8 mouse cellular contexts compared by ENCODE assay signal in the genomic region with DNA sequence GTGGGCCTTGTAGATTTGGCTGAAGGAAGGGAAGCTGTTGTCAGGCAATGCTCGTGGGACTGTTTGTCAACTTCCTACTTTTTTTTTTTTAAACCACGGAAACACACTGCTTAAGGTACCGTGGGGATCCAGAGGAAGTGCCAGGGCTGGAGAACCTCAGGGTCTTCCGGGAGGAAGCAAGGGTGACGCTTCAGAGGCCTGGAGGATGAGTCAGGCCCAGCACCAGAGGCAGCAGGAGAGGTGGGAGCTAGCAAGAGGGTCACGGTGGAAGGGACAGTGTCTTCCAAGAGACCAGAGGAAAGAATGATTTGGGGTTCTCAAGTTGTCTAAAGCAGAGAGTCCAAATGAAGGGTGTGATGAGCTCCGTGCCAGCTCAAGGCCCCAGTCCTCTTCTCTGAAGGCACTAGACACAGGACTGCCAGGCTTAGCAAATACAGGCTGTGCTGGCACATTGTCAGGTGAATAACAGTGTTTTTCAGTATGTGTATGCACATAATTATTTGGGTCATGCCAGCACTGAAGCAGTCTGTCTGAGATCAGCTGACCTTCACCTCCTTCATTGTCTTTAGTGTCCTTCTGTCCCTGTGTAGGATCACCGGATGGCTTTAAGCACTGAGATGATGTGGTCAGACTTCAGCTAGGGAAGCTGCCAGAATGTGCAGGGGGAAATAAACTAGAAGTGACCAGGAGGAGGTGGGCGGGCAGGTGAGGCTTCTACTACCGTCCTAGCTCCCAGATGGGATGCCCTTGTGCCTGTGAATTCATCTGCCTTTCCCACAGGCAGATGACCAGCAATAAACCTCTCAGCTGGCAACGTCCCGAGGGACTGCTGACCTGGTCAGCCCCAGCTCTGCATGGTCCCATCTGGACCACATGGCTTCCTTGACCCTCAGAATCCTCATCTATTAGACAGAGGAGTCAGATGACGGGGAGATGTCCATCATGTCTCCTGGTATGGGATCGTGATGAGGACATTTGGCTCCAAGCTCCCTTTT. TPM values are rescaled to one million over a fixed set of nuclear protein-coding genes. Genes with fewer than 3 reads are reported as not detected.
DNase-seq lines count a peak whose midpoint lies in the region; ATAC-seq lines count a peak whose summit lies in the region.

No protein-coding gene starts in this region.

- 0 out of 2 replicates have a peak overlapping the region, but pooled peaks have one; percentile 13 for H3K4me2 ChIP-seq in heart, embryonic 13.5 days
- no peak overlapping the region for H3K4me2 ChIP-seq in heart, embryonic 11.5 days
- H3K4me2 ChIP-seq in midbrain, embryonic 11.5 days = peak overlapping the region; percentile 32; the same call in 1 of the 2 replicates

- no peak overlapping the region for H3K4me3 ChIP-seq in heart, embryonic 13.5 days
- no peak overlapping the region for H3K4me3 ChIP-seq in heart, embryonic 11.5 days (ENCODE audit: low read depth, low read length)
- no peak overlapping the region for H3K4me3 ChIP-seq in midbrain, embryonic 11.5 days (ENCODE audit: low read depth, low read length)

- no peak; the same call in 1 of the 2 replicates for ATAC-seq in heart, embryonic 13.5 days (ENCODE audit: extremely low read depth, insufficient number of reproducible peaks, low FRiP score, low TSS enrichment)
- no peak for ATAC-seq in heart, embryonic 11.5 days (replicated peaks; ENCODE audit: insufficient number of reproducible peaks, low FRiP score, low TSS enrichment)
- peak; percentile 67 to 90 for ATAC-seq in hematopoietic stem cell, adult 5-6 weeks (replicated peaks in 1 of 2; ENCODE audit: insufficient read depth in 1 of 2, low FRiP score in 2 of 2, low TSS enrichment in 1 of 2, low read depth in 1 of 2, poor library complexity in 2 of 2, severe bottlenecking in 2 of 2)
- no peak; the same call in 1 of the 2 replicates for ATAC-seq in midbrain, embryonic 11.5 days (ENCODE audit: low FRiP score)

- H3K4me1 ChIP-seq in heart, embryonic 13.5 days = peaks cover 31% of the 10 kb centered on the region
- H3K4me1 ChIP-seq in heart, embryonic 11.5 days (ENCODE audit: control insufficient read depth, insufficient read depth, low read length) = peaks cover 12% of the 10 kb centered on the region
- H3K4me1 ChIP-seq in midbrain, embryonic 11.5 days (ENCODE audit: control insufficient read depth, insufficient read depth, low read length) = peaks cover 24% of the 10 kb centered on the region

- no peaks in the 10 kb centered on the region for H3K36me3 ChIP-seq in heart, embryonic 13.5 days
- no peaks in the 10 kb centered on the region for H3K36me3 ChIP-seq in heart, embryonic 11.5 days (ENCODE audit: control insufficient read depth, insufficient read depth, low read length)
- no peaks in the 10 kb centered on the region for H3K36me3 ChIP-seq in midbrain, embryonic 11.5 days (ENCODE audit: control insufficient read depth, insufficient read depth, low read length)

- peak; percentile 54 to 56 for DNase-seq in adrenal gland, postnatal 36 days
- peak; percentile 86 for DNase-seq in midbrain, embryonic 11.5 days (ENCODE audit: low spot score, missing footprints)
- DNase-seq in thymus, adult 18-20 months = no peak
- no peak for DNase-seq in ovary, postnatal 36 days (ENCODE audit: low spot score)
- DNase-seq in frontal cortex, postnatal 25 days (ENCODE audit: low spot score in 2 of 2) = no peak

- no peak overlapping the region for H3K9ac ChIP-seq in heart, embryonic 13.5 days
- no peak overlapping the region for H3K9ac ChIP-seq in heart, embryonic 11.5 days (ENCODE audit: low read depth, low read length)
- 0 out of 2 replicates have a peak overlapping the region, but pooled peaks have one; percentile 21 for H3K9ac ChIP-seq in midbrain, embryonic 11.5 days (ENCODE audit: low read length)

- no peaks in the 10 kb centered on the region; the same call in 1 of the 2 replicates for H3K27me3 ChIP-seq in heart, embryonic 13.5 days (replicated peaks)
- H3K27me3 ChIP-seq in heart, embryonic 11.5 days (ENCODE audit: control insufficient read depth, insufficient read depth, low read length) = no peaks in the 10 kb centered on the region
- no peaks in the 10 kb centered on the region for H3K27me3 ChIP-seq in midbrain, embryonic 11.5 days (ENCODE audit: control insufficient read depth, insufficient read depth, low read length)

- WGBS in heart, embryonic 13.5 days = 71% methylated on average over 14 of the region's 14 CpGs
- WGBS in heart, embryonic 11.5 days (ENCODE audit: insufficient replicate concordance) = 66% methylated on average over 14 of the region's 14 CpGs
- 72% methylated on average over 14 of the region's 14 CpGs for WGBS in midbrain, embryonic 11.5 days

- H3K27ac ChIP-seq in heart, embryonic 13.5 days (replicated peaks) = no peak overlapping the region
- no peak overlapping the region for H3K27ac ChIP-seq in heart, embryonic 11.5 days (ENCODE audit: low read depth, low read length)
- H3K27ac ChIP-seq in midbrain, embryonic 11.5 days (ENCODE audit: low read depth, low read length) = no peak overlapping the region; the same call in 1 of the 2 replicates

- no peaks in the 10 kb centered on the region for H3K9me3 ChIP-seq in heart, embryonic 13.5 days
- no peaks in the 10 kb centered on the region for H3K9me3 ChIP-seq in heart, embryonic 11.5 days (replicated peaks; ENCODE audit: control insufficient read depth, low read length)
- no peaks in the 10 kb centered on the region for H3K9me3 ChIP-seq in midbrain, embryonic 11.5 days (ENCODE audit: control insufficient read depth, low read length)

RNA-seq across cellular contexts. Expression of gene Ywhah, which starts 8.5 kb away (rescaled TPM):
- polyA plus RNA-seq in heart, embryonic 13.5 days (2015; fragmentation: Nextera tagmentation; extraction: Ambion mirVana) = 406 and 460 TPM in 2 replicates
- polyA plus RNA-seq in heart, embryonic 11.5 days (2014; fragmentation: Nextera tagmentation; extraction: Ambion mirVana) = 449 and 491 TPM in 2 replicates
- total RNA-seq in adrenal gland, postnatal 36 days (2021) = 100 to 1,000 TPM; 169 to 179 TPM
- total RNA-seq in hematopoietic stem cell, adult 5-6 weeks (2017) = 127 and 167 TPM in 2 replicates
- polyA plus RNA-seq in midbrain, embryonic 11.5 days (2014; fragmentation: Nextera tagmentation; extraction: Ambion mirVana) = 487 and 530 TPM in 2 replicates

Comparison
In these comparisons a context has a peak if more than half of its experiments do, and no peak if none do; other contexts are left out.
1. ATAC-seq: peak in hematopoietic stem cell, adult 5-6 weeks (2 of 2); none in heart, embryonic 13.5 days (single experiment), heart, embryonic 11.5 days (single experiment) and midbrain, embryonic 11.5 days (single experiment).
2. DNase-seq: peak in adrenal gland, postnatal 36 days (2 of 2) and midbrain, embryonic 11.5 days (single experiment); none in thymus, adult 18-20 months (0 of 2), ovary, postnatal 36 days (single experiment) and frontal cortex, postnatal 25 days (0 of 2).